Mouse (Mus musculus) midbrain, embryonic 15.5 days (tissue): ENCODE measurements at regions not wholly inside any gene's neighbourhood (a gene's known extent, or its start where the extent isn't known, plus 50 kb on each side); places are given as distances from the start of the nearest gene placed in this dataset.
A peak's percentile ranks its signal among the peaks of the same experiment; 100 is the strongest.

Experiments used
- ATAC-seq: fragments of 200-750 bp; cut with Nextera tagmentation; replicated peaks from 2 replicates; pipeline ENCODE4 v1.8.0; 2017; ENCODE audit warnings: moderate TSS enrichment
- H3K27ac ChIP-seq: fragments of 300-500 bp; sonication (generic); 2 replicates; pipeline ENCODE4 v1.5.1; 2015; ENCODE audit warnings: mild to moderate bottlenecking, inconsistent platforms
- H3K27me3 ChIP-seq: fragments of 300-500 bp; sonication (generic); replicated peaks from 2 replicates; pipeline ENCODE4 v1.6.1; 2015; ENCODE audit warnings: inconsistent platforms
- H3K36me3 ChIP-seq: fragments of 300-500 bp; sonication (generic); replicated peaks from 2 replicates; pipeline ENCODE4 v1.6.1; 2015; ENCODE audit warnings: inconsistent platforms
- H3K4me1 ChIP-seq: fragments of 300-500 bp; sonication (generic); 2 replicates; pipeline ENCODE4 v1.6.1; 2015; ENCODE audit warnings: inconsistent platforms
- H3K4me2 ChIP-seq: fragments of 300-500 bp; sonication (generic); 2 replicates; pipeline ENCODE4 v1.6.1; 2015; ENCODE audit warnings: inconsistent platforms, mild to moderate bottlenecking, moderate library complexity
- H3K4me3 ChIP-seq: fragments of 300-500 bp; sonication (generic); 2 replicates; pipeline ENCODE4 v1.5.1; 2015; ENCODE audit warnings: mild to moderate bottlenecking, inconsistent platforms
- H3K9ac ChIP-seq: fragments of 300-500 bp; sonication (generic); 2 replicates; pipeline ENCODE4 v1.6.1; 2015; ENCODE audit warnings: mild to moderate bottlenecking, inconsistent platforms
- H3K9me3 ChIP-seq: fragments of 300-500 bp; sonication (generic); 2 replicates; pipeline ENCODE4 v1.6.1; 2016; ENCODE audit warnings: inconsistent platforms
- WGBS: fragments of 180-500 bp; shearing (Covaris S2); methylation state at CpG from one replicate; pipeline ENCODE4 v1.1.7; 2015; ENCODE audit warnings: mixed read lengths; 5-methylcytosine and 5-hydroxymethylcytosine counted together

DNA sequence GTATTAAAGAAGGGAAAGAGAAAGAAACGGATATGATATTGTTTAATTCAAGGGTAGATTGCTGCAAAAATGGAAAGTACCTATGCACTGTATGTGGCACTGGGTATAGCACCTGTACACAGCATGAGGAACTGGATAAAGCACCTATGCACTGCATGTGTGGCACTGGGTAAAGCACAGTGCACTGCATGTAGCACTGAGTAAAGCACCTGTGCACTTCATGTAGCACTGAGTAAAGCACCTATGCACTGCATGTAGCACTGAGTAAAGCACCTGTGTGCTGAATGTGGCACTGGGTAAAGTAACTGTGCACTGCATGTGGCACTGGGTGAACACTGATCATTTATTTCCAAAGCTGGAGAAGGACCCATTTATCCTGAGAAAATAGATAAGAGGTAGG, 280.2 kb upstream of the Fam49a start:
- WGBS: 88% methylated on average over 1 of the region's 1 CpGs
- no peaks in the 10 kb centered on the region for H3K36me3 ChIP-seq
- no peaks in the 10 kb centered on the region for H3K27me3 ChIP-seq
- no peak for ATAC-seq
- H3K9me3 ChIP-seq: no peaks in the 10 kb centered on the region
- no peak overlapping the region for H3K4me3 ChIP-seq
- H3K4me2 ChIP-seq: no peak overlapping the region
- no peaks in the 10 kb centered on the region for H3K4me1 ChIP-seq
- H3K27ac ChIP-seq: no peak overlapping the region
- no peak overlapping the region for H3K9ac ChIP-seq

DNA sequence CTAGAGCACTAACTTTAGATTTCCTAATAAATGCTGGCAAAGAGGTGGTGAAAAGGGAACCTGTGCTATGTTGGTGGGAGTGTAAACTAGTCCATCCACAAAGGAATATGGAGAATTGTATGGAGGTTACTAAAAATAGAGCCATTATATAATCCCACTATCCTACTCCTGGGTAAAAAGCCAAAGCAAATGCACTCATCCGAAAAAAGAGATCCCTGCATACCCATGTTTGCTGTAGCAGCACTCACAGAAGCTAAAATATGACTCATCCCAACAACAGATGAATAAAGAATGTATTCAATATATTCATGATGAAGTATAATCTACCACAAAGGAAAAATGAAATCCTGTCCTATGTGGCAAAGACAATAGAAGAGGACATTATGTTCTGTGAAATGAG, 268.4 kb upstream of the Fam49a start:
- H3K4me1 ChIP-seq: no peaks in the 10 kb centered on the region
- H3K27me3 ChIP-seq: no peaks in the 10 kb centered on the region
- no peak overlapping the region for H3K4me2 ChIP-seq
- no peak overlapping the region for H3K4me3 ChIP-seq
- ATAC-seq: no peak
- H3K9me3 ChIP-seq: no peaks in the 10 kb centered on the region
- no peaks in the 10 kb centered on the region for H3K36me3 ChIP-seq
- no peak overlapping the region for H3K9ac ChIP-seq
- WGBS: 83% methylated on average over 1 of the region's 1 CpGs
- no peak overlapping the region for H3K27ac ChIP-seq

DNA sequence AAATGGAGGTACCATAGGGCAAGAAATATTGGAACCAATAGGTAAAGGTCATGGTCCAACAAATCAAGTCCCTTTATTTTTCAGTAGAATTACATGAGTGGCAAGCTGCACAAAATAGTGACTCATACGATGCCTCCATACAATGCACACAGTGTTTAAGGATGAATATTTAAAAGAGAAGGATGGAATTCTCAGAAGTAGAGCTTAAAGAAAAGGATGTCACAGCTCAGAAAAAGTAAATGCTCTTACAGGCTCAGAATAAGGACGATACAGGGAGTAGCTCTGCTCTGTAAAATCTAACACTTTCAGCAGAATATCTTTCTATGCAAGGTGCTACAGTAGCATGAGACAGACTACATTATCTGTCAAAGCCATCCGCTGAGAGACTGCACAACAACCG, 262.7 kb upstream of the Fam49a start:
- Histone ChIP-seq H3K4me3 (no peak overlapping the region), H3K9me3 (no peaks in the 10 kb centered on the region), H3K36me3 (no peaks in the 10 kb centered on the region), H3K9ac (no peak overlapping the region), H3K27ac (no peak overlapping the region), H3K4me2 (no peak overlapping the region), H3K4me1 (no peaks in the 10 kb centered on the region), H3K27me3 (no peaks in the 10 kb centered on the region)
- ATAC-seq: no peak
- 87% methylated on average over 4 of the region's 4 CpGs for WGBS

DNA sequence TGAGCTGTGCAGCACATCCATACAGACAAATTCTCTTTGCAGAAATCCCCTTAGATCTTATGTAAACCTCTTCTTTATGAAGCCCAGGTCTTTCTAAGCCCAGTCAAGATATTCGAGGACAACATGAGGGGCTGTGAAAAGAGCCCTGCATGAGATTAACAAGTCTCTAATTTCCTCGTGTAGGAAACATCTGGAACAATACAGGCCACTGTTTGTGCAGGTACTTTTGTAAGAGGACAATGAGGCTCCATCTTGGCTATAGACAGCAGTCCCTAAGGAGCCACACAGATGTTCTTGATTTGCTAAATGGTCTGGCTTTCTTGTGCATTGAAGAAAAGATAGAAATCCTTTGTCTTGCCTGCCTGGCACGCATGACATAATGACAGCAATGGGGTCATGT, 259.5 kb upstream of the Fam49a start:
- no peaks in the 10 kb centered on the region for H3K36me3 ChIP-seq
- no peak overlapping the region for H3K4me3 ChIP-seq
- H3K9me3 ChIP-seq: no peaks in the 10 kb centered on the region
- H3K27ac ChIP-seq: no peak overlapping the region
- no peaks in the 10 kb centered on the region for H3K4me1 ChIP-seq
- H3K27me3 ChIP-seq: no peaks in the 10 kb centered on the region
- ATAC-seq: no peak
- no peak overlapping the region for H3K9ac ChIP-seq
- H3K4me2 ChIP-seq: no peak overlapping the region
- 30% methylated on average over 3 of the region's 3 CpGs for WGBS

- H3K9ac ChIP-seq: no peak overlapping the region
- H3K27ac ChIP-seq: no peak overlapping the region
- no peaks in the 10 kb centered on the region for H3K9me3 ChIP-seq
- no peaks in the 10 kb centered on the region for H3K27me3 ChIP-seq
- no peak overlapping the region for H3K4me3 ChIP-seq
- 0 out of 2 replicates have a peak, but pooled peaks have one; percentile 58 for ATAC-seq
- no peak overlapping the region for H3K4me2 ChIP-seq
- H3K4me1 ChIP-seq: no peaks in the 10 kb centered on the region
- H3K36me3 ChIP-seq: no peaks in the 10 kb centered on the region
These were observed 251.3 kb upstream of the Fam49a start for GRCm38 (mm10) chr12:12010592-12010991.

- H3K9me3 ChIP-seq: no peaks in the 10 kb centered on the region
- no peaks in the 10 kb centered on the region for H3K36me3 ChIP-seq
- H3K27ac ChIP-seq: no peak overlapping the region
- 79% methylated on average over 6 of the region's 6 CpGs for WGBS
- H3K27me3 ChIP-seq: no peaks in the 10 kb centered on the region
- H3K9ac ChIP-seq: no peak overlapping the region
- H3K4me1 ChIP-seq: no peaks in the 10 kb centered on the region
- no peak overlapping the region for H3K4me3 ChIP-seq
- no peak overlapping the region for H3K4me2 ChIP-seq
- no peak for ATAC-seq
These were observed 238.0 kb upstream of the Fam49a start for GRCm38 (mm10) chr12:12023819-12024470.

DNA sequence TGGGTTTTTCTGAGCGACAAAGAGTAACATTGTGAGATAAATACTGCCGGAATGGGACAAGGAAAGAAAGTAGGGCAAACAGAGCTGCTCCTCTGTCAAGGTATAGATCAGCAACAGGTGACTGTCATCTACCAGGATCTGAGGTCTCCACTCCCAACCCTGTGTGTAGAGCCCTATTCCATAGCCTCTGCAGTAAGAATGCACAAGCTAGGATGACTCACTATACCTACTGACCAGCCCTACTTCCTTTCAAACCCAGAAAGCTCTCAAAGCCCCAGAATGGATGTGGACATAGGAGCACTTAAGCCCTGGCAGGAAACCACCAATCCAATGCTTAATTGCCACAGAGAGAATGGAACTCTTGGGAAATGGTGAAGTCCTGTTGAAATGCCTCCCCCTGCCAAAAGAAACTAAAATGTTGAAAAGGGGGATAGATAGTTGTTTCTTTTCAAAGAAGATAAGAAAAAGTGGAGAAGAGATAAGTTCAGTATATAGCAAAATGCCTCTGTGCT, 231.8 kb upstream of the Fam49a start:
- Histone ChIP-seq H3K27ac (no peak overlapping the region), H3K9ac (no peak overlapping the region), H3K36me3 (no peaks in the 10 kb centered on the region), H3K27me3 (no peaks in the 10 kb centered on the region), H3K9me3 (no peaks in the 10 kb centered on the region), H3K4me3 (no peak overlapping the region), H3K4me2 (no peak overlapping the region), H3K4me1 (no peaks in the 10 kb centered on the region)
- no peak for ATAC-seq
- whole genome bisulfite sequencing: 84% methylated on average over 2 of the region's 2 CpGs

GRCm38 (mm10) chr12:12034521-12034920, 227.4 kb upstream of the Fam49a start:
- Histone ChIP-seq H3K36me3 (no peaks in the 10 kb centered on the region), H3K4me1 (no peaks in the 10 kb centered on the region), H3K4me2 (no peak overlapping the region), H3K27ac (no peak overlapping the region), H3K9me3 (no peaks in the 10 kb centered on the region), H3K4me3 (no peak overlapping the region), H3K27me3 (no peaks in the 10 kb centered on the region), H3K9ac (no peak overlapping the region)
- no peak for ATAC-seq

DNA sequence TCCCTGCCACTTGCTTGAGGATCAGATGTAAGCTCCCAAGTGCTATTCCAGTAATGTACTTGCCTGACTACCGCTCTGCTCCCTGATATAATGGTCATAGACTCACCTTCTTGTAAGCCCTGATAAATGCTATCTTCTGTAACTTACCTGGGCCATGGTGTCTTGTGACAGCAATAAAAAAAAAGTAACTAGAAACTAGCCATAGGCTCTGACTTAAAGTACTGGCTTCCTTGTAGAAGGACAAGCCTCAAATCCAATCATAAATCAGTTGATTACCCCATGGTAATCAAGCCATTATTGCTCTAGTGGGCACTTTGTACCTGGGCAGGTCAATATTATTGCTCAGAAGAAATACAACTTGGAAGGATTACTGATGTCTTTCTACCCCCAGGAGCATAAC, 222.7 kb upstream of the Fam49a start:
- H3K4me1 ChIP-seq: no peaks in the 10 kb centered on the region
- H3K4me3 ChIP-seq: no peak overlapping the region
- H3K27me3 ChIP-seq: no peaks in the 10 kb centered on the region
- no peak overlapping the region for H3K27ac ChIP-seq
- H3K4me2 ChIP-seq: no peak overlapping the region
- H3K9ac ChIP-seq: no peak overlapping the region
- H3K9me3 ChIP-seq: no peaks in the 10 kb centered on the region
- no peaks in the 10 kb centered on the region for H3K36me3 ChIP-seq
- 88% methylated on average over 1 of the region's 1 CpGs for WGBS
- no peak for ATAC-seq

GRCm38 (mm10) chr12:12062215-12062614, 199.7 kb upstream of the Fam49a start:
- Histone ChIP-seq H3K36me3 (no peaks in the 10 kb centered on the region), H3K4me1 (no peaks in the 10 kb centered on the region), H3K9me3 (no peaks in the 10 kb centered on the region), H3K9ac (no peak overlapping the region), H3K27me3 (no peaks in the 10 kb centered on the region), H3K4me2 (no peak overlapping the region), H3K27ac (no peak overlapping the region), H3K4me3 (no peak overlapping the region)
- 94% methylated on average over 4 of the region's 4 CpGs for WGBS
- no peak for ATAC-seq

- Histone ChIP-seq H3K36me3 (no peaks in the 10 kb centered on the region), H3K4me3 (no peak overlapping the region), H3K9ac (no peak overlapping the region), H3K27me3 (no peaks in the 10 kb centered on the region), H3K4me1 (no peaks in the 10 kb centered on the region), H3K4me2 (no peak overlapping the region), H3K27ac (peak overlapping the region; percentile 32; the same call in 1 of the 2 replicates), H3K9me3 (no peaks in the 10 kb centered on the region)
- ATAC-seq: peak; percentile 65; the same call in 1 of the 2 replicates
- 47% methylated on average over 1 of the region's 1 CpGs for WGBS
These were observed 198.0 kb upstream of the Fam49a start for GRCm38 (mm10) chr12:12063910-12064309.

GRCm38 (mm10) chr12:12064395-12064794, 197.5 kb upstream of the Fam49a start:
- H3K4me3 ChIP-seq: no peak overlapping the region
- H3K36me3 ChIP-seq: no peaks in the 10 kb centered on the region
- H3K9ac ChIP-seq: no peak overlapping the region
- 79% methylated on average over 4 of the region's 4 CpGs for WGBS
- no peak overlapping the region for H3K4me2 ChIP-seq
- H3K4me1 ChIP-seq: no peaks in the 10 kb centered on the region
- no peak for ATAC-seq
- no peaks in the 10 kb centered on the region for H3K27me3 ChIP-seq
- H3K9me3 ChIP-seq: no peaks in the 10 kb centered on the region
- H3K27ac ChIP-seq: peak overlapping the region; percentile 32; the same call in 1 of the 2 replicates

DNA sequence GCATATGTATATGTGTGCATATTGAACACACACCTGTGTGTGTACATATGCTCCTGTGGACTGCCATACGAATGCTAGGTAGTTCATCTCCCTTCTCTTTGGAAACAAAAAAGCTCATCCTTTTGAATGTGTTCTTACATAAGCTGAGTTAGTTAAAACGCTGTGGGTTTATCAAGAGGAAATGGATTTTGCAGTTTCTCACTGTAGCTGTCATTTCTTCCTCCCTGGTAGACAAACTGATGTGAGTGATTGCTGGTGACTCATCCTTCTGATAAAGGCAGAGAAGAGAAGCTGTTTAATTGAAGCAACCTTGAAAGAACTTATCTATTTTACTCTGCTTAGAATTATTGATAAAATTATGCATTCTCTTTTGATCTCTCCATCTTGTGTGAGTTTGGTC, 173.6 kb upstream of the Fam49a start:
- no peak overlapping the region for H3K4me2 ChIP-seq
- no peak overlapping the region for H3K4me3 ChIP-seq
- ATAC-seq: no peak
- no peak overlapping the region for H3K9ac ChIP-seq
- H3K27ac ChIP-seq: no peak overlapping the region
- no peaks in the 10 kb centered on the region for H3K27me3 ChIP-seq
- H3K4me1 ChIP-seq: no peaks in the 10 kb centered on the region
- 78% methylated on average over 2 of the region's 2 CpGs for WGBS
- no peaks in the 10 kb centered on the region for H3K9me3 ChIP-seq
- no peaks in the 10 kb centered on the region for H3K36me3 ChIP-seq
